Mouse (Mus musculus) right cerebral cortex, adult 2 months (tissue): ENCODE results near the gene Cant1.
A peak's percentile ranks its signal among the peaks of the same experiment; 100 is the strongest.

Source experiments
- DNase-seq, 2 experiments: peaks; one replicate each; pipeline ENCODE4 v3.0.0; 2021 to 2022; ENCODE audit warnings: low spot score in 2 of 2

Gene Cant1

DNA sequence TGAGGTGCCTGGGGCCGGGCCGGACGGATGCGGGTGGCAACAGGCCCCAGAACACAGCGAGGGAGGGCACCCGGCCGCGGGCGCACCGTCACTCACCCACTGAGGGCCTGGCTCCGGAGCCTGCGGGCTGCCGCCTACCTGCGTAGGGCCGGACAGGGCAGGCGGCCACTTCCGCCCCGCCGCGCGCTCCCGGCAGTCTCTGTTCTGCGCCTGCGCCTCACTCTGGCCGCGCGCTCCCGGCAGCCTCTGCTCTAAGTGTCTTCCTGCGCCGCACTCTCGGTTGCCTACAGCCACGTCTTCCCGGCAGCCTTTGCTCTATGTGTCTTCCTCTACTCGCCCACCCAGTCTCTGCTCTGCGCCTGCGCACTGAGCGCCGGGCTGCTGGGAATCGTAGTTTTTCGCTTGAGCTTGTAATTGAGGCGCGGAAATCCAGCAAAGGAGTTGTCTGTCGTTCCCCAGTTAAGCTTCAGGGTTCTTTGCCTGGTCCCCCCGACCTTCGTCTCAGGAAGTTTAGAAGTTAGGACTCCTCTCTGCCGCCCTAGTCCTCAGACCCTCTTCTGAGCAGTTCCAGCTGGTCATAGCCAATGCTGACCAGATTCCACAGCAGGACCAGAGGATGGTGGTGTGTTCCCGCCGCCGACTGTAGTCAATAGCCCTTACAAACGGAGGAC, at the start of gene Cant1:
Cant1 (minus strand) TSS at position 253 of the 671 bp plus-strand sequence.
- DNase-seq: peak; percentile 99

DNA sequence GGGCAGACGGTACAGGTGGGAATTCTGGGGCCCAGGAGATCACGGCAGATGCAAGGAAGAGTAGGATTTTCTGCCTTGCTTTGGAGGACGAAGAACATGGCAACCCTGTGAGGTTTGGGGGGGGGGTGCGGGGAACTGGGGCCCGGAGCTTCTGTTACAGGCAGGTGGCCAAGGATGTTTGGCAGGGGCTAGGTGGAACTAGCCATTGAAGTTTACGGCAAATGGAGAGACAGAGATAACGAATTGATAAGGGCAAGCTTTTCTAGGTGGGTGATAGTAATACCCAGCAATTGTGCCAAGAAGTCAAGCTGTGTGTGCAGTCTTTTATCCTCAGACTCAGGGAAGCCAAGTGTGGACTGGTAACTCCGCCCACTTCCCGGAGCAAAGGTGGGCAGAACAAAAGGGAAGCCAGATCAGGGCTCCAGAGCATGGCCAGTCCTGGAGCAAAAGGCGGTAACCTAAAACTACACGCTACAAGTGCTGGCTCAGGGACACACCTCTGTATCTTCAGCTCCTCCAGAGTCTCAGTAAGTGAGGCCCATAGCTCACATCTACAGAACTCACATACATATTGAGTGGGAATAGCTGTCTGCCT, 48.7 kb upstream of the Cant1 start:
- DNase-seq: no peak

DNA sequence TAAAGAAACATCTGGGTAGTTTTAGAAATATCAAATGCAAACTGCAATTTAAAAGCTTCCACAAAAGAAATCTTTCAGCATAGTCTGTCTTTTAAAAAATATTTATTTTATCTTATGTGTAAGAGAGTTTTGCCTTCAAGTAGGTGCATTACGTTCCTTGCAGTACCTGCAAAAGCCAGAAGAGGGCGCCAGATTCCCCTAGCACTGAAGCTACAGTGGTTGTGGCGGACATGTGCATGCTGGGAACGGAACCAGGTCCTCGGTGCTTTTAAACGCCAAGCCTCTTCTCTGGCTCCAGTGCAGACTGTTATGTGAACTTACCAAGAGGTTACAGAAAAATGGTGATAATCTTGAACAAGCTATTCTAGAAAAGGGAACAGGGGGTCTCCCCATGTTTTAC, 41.4 kb upstream of the Cant1 start:
- no peak for DNase-seq

DNA sequence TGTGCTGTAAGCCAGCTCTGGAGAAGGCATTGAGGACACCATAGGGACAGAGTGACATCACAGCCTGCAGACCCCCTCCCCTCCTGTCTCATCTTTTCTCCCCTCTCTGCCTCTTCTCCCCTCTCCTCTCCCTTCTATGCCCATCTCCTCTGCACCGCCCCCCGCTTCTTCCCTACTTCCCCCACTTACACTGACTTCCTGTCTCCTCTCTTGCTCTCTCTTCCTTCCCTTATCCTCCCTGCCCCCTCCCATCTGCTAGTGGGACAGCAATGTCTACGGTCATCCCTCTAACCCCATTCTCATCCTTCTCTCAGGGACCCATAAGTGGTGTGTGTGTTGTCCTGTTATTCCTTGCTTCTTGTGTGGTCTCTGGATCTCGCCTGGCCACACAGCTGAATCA, 40.6 kb upstream of the Cant1 start:
- no peak for DNase-seq

DNA sequence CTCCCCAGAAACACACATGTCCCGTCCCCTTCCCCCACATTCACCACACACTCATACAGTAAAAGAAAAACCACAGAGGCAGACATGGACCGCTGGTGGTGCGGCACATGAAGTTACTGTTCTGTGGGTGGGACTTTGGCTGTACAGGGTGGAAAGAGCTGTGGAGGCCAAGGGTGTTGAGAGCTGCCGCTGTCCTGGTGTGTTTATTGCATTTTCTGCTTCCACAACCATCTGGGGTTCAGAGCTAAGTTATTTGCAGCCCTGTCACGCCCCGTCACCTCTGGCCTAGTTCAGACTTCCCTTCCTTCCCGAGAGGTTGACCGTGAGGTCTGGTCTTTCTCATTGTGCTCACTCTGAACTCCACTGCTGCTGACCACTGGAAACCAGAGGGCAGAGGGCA, 40.2 kb upstream of the Cant1 start:
- DNase-seq: no peak

DNA sequence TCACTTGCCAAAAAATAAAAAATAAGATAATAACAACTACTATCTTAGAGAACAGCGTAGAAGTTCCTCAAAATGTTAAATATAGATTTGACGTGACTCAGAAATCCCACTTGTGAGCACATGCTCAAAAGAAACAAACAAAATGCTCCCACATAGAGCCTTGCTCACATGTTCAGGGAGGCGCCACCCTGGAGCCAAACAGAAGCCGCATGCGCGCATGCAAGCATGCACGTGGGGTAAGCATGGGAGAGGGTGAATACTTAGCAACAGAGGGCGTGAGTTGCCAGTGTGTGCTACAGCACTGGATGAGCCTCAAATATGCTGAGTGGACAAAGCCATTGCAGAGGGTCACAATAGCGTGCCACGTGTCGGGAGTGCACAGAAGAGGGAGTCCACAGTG, 38.1 kb upstream of the Cant1 start:
- DNase-seq: peak; percentile 68 to 77

DNA sequence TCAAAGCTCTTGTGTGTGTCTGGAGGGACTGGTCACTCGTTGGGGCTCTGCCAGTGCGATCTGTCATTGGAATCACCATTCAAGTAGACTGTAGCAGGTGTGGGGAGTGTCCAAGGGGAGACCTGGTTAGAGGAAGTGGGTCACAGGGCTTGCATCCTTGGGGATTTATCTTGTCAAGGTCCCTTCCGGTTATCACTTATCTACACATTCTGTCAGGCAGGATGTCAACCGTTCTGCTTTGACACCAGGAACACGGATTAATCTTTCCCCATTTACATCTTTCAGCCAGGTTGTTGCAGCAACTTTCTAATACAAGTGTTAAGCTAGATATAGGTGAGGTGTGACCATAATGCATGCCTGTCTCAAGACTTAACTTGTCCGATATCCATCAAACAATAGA, 36.9 kb upstream of the Cant1 start:
- no peak for DNase-seq

DNA sequence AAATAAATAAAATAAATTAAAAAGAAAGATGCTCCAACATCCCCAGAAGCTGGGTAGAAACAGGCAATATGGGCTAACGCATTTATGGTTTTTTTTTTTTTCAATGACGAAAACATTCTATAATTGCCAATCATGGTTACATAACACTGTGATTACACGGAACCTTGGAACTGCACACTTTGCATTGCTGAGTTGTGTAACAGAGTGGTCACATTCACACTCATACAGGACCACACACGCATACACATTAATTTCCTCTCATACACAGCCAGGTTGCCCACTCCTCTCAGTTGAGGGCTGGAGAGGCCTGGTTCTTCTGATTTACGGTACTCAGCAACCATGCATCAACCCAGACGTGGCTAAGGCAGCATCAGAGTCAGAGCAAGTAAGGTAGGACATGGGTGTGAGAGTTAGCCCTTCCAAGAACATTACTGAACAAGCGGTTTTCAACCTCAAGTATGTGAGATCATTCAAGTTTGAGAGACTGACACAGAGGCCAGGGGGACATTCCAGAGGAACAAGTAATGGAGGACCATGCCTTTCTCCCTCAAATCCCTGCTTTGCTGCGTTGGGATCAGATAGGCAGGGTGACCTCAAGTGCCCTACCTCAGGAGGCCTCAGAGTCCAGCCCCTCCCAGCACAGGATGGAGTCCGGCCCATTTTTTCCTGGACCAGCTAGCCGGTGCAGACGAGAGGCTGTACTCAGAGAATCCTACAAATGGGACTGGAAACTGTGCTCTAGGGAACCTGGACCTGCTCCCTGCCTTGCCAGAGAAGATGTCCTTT, 35.2 kb upstream of the Cant1 start:
- no peak for DNase-seq

DNA sequence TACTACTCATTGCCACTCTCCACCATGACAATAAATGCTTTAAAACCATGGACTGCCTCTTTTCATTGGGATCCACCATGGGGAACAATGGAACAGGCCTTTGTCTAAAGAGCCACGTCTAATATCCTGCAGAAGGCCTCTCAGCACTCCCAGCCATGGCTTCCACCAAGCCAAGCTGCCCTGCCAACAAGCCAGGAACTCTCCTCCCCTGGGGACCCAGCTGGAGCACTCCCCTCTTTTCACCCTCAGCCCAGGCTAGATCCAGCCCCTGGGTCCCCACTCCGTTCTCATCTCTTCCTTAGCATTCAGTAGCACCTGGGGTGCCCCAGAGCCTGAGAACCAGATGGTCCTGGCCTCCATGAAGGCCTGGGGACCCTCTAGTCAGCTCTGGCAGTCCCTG, 34.1 kb upstream of the Cant1 start:
- DNase-seq: no peak

DNA sequence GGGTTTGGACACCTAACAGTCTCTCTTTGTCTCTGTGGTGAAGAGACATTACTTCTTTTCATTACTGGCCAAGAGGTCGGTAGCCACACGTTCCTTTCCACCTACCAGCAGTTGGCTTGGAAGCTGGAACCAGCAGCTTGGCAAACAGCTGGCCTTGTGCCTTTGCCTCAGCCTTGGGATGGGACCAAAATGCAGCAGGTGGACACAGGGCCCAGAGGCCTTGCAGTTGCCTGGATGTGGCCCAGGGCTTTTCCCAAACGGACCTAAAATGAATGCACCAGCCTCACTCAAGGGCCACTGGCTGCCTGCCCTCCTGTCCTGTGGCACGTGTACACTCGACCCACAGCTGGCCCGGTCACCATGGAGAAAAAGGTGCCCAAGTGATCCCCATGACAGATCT, 32.3 kb upstream of the Cant1 start:
- no peak for DNase-seq

DNA sequence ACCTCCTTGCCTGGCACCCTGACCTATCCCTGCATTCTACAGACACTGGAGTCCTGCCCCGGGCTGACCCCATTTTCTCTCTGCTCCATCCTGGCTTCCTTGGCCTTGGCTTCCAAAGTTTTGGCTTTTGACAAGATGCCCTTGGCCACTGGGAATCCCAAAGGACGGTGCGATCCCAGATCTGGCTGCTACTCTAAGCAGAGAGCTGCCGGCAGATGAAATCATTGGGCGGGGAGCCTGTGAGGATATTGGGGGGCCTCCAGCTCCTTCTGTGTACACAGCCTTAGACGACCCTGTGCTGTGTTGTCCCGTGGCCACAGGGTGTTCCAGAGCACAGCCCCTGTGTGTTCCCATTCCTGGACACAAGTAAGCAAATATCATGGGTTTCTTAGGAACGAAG, 29.5 kb upstream of the Cant1 start:
- no peak for DNase-seq

DNA sequence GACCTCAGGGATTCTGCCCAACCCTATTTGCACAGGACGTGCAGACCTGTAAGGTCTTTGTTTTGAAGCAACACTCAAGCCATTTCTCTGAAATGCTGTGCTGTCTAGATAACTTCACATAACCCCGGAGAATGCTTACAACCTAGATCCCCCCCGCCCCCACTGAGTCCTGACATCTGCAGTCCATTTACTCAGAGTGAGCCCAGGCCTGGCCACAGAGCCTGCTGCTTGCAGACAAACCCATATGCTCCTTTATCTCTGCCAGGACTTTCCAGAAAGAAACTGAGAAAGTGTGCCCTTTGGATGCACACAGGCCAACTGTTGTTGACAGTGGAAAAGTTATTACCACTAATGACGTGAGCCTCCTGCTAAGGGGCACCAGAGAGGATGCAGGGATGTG, 28.5 kb upstream of the Cant1 start:
- no peak for DNase-seq

DNA sequence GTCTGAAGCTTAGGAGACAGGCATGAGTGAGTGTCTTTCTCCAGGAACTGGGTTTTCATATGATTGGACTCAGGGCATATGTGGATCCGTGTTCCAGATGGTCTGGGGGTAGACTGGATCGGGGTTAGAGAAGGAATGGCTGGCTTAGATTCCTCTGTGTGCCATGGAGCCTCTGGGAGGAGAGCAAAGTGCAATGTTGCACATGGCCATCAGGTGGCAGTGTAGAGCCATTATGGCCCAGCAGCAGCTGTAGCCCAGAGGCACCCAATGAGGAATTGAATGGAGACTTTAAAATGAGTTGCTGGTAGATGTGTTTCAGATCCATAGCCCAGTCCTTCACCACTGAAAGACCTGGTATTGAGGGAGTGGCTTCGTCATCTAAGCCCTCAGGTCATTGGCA, 27.0 kb upstream of the Cant1 start:
- peak; percentile 75 to 76 for DNase-seq

DNA sequence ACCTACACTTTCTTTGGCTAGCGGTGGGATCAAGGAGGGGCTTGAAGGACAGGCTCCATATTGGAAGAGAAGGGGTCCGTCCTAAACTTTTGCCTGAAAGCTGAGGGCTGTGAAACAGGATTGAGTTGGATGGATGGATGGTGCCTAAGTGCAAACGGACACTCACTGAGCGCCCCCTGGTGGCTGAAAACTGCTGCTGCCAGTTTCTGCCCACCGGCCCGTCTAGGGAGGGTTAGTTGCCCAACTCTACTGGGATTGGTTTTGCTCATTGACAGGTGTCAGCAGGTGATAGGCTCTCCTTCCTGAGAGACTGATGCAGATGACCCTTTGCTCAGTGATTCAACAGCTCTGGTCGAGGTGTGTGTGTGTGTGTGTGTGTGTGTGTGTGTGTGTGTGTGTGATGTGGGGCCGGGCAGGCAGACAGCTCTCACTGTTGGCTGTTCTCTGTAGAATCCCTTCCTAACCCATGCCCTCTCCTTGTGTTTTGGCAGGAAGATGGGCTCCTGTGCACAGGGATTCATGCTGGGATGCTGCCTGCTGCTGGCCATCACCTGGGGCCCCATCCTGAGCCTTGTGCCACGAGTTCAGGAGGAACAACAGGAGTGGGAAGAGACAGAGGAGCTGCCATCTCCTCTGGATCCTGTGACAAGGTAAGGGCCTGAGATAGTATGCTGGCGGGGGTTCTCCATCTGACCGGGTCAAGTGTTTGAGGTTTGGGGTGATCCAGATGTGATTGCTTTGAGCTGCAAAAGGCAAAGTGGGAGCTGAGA, 24.5 kb upstream of the Cant1 start:
- DNase-seq: peak; percentile 48 to 56

DNA sequence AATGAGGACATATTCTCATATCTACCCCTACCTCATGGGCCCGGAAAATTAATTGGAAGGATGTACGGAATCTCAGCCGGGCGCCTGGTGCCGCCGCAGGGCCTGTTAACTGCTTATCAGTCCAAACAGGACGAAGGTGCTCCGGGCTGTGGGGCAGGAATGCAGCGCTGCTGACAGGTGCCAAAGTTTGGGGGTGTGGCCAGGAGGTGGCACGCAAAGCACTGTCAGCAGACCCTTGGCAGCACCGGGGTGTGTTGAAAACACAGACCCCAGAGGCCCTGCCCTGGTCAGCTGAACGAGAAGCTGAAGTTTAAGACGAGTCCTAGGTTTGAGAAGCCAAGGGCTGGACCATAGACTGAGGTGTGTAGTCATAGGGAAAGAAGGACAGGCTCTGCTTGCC, 23.8 kb upstream of the Cant1 start:
- DNase-seq: no peak

DNA sequence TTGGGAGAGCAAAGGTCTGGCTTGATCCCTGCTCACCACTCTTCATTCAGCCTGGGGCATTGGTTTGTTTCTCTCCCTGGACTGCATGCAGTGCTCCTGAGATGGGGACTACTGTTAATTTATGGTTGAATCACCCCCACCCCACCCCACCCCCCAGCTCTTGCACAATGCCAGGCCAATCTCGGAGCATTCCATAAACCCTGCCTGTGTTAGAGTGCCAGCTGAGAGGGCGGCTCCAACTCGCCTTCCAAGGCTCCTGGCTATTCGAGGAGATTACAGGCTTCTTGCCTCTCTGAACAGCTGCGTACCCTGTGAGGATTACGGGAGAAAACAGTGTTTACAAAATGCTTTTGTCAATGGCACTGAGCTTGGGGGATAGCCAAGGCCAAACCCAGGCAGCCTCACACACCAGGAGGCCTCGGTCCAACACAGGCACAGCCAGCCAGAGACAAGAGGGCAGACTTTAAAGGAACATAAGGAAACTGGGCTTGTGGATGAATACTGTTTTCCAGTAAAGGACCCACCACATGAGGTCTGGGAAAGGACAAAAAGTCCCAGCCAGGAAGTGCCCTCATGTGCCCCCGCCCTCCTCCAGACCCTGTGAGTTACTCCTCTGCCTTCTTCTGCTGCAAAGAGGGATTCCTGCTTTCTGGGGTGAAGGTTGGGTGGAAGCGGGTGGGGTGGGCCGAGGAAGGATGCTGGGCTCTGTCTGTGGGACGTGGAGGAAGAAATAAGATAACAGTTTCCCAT, 20.0 kb upstream of the Cant1 start:
- DNase-seq: no peak

DNA sequence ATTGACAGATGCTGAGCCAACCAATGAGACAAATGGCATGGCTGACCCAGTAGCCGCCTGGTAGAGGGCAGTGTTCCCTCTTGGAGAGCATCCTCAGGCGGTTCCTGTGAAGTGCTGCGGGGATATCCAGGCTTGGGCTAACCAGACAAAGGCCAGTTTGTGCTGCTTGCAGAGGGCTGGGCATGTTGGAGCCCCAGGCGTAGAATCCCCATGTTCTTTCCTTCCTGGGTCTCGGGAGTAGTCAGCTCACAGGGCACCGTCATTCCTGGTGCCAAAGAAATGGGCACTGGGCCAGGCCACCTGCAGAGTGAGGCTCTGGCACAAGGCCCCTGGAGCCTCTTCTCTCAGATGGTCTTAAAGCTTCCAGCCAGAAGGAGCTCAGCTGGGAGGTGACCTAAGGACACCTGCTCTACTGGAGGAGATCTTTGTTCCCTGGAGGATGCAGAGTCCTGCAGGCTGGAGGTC, 17.6 kb upstream of the Cant1 start:
- DNase-seq: no peak

DNA sequence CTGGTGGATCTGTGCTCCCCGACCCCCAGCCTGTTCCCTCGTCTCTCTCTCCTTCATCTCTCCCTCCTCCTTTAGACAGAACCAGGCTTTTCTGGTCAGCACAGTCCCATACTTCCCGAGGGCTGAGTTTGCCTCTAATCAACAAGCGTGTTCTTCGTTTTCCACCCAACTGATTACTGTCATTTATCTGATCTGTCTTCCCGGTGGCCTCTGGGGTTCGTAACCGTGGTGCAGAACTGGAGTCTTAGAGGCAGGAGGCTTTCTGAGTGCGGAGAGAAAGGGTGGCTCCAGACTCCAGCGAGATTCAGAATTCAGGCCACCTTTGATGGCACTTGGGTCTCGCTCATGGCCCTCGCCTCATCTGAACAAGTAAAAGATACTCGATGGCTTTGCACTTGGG, 15.2 kb upstream of the Cant1 start:
- DNase-seq: no peak

DNA sequence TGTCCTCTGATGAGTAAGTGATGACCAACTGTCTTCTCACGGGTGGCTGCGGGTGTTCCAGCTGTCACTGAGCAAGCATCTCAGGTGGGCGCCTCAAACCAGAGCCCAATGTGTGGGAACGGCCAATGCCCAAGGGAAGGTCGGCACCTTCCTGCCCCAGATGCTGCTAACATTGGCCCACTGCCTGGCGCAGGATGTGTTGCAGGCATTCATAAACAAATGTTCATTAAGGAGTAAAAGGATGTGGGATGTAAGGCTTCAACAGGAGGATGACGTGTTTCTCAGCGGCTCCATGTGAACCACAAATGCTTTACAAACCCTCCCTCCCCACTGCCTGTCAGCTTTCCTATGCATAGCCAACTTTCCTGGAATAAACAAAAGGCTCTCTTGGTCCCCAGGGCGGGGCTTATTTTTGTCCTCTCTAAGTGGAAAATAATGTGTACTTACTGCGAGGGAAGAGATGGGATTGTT, 14.5 kb upstream of the Cant1 start:
- no peak for DNase-seq

DNA sequence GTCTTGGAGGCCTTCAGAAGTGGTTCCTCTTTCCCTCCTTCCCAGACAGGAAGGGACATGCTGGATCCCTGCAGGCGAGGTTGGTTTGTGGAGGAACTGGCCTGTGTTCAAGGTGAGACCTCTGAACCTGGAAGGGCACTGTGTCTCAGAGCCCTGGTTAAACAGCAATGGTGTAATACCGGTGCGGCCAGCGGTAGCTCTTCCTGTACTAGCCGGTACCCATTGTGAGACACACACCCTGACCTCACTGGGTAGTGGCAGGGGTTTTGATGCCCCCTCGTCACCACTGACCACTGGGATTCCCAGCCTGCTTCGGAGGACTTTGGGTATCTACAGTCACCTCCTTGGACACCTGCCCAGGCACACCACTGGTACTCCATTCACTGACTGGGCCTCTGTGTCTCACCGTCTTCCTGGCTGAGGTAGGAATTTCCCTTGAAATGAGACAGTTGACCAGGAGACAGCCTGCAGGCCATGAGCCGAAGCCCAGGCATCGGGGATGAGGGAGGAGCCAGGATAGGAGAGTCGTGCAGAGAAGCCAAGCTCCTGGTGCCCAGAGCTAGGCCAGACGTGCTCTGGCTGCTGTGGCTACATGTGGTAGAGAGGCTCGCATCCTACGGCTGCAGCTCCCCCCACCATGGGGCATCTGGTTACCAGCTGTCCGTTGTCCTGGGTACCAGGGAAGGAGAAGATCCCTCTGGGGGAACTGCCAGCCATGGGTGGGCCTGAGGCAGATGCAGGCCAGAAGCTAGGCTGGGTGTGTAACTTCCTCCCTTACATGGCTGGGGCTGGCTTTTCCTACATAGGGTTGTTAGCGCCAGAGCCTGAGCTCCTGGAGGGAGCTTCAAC, 12.4 kb upstream of the Cant1 start:
- no peak for DNase-seq
